Mouse (Mus musculus) brain, embryonic 14.5 days (tissue): Measurements from ENCODE around the gene Snai3.

Experiments used
- CTCF ChIP-seq: fragments of 200-500 bp; IDR thresholded peaks from 2 replicates; pipeline ENCODE4 v1.5.1; 2012; ENCODE audit warnings: inconsistent platforms, mild to moderate bottlenecking, moderate library complexity, borderline replicate concordance; ENCODE audit not compliant: insufficient read depth, insufficient read length; ENCODE audit errors: extremely low read depth
- POLR2A ChIP-seq: fragments of 200-500 bp; IDR thresholded peaks from 2 replicates; pipeline ENCODE4 v1.6.1; 2012; ENCODE audit warnings: mild to moderate bottlenecking, inconsistent platforms, borderline replicate concordance; ENCODE audit not compliant: poor library complexity, insufficient read depth, insufficient read length, severe bottlenecking; ENCODE audit errors: extremely low read depth

DNA sequence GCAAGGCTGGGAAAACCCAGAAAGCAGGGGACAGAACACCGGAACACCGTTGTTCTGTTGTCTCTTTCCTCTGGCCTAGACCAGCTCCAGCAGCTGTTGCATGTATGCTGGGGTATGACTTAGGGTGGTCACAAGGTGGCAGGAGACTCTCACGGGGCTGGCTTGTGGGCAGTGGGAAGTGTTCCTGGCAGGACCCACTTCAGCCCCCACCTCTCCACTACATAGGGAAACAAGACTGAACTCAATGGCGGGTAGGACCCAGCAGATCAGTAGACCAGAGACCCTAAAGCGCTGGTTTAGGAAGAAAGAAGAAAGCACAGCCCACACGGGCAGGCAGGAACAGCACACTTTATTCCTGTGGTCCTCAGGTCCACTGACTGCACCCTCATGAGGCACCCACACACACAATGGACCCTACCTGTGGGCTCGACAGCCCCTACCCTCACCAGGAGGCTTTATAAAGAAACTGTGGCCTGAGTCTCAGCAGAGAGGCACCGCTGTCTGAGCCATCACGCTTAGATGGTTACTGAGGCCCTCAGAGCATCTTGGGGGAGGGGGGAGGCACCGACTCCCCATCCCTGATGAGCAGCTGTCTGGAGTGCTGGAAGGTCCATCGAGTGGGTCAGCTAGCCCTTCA, 27.1 kb downstream of the Snai3 start:
- TF ChIP-seq CTCF (no peak), POLR2A (no peak)
